In genomic region chr9:94378835-94379234, GRCm38 (mm10) we compare ENCODE assay signal across 10 mouse cellular contexts.
A peak's percentile ranks its signal among the peaks of the same experiment; 100 is the strongest.
DNase-seq lines count a peak whose midpoint lies in the region; ATAC-seq lines count a peak whose summit lies in the region.
"Had no signal": no experiment of that assay in that cellular context is flagged by ENCODE, and none has a peak within 500 bp of the region (broad histone marks: within the 10 kb centered on the region; RNA-seq: fewer than 3 reads in every experiment).

No protein-coding gene starts in this region.

- no peak overlapping the region for H3K4me2 ChIP-seq in hindbrain, embryonic 11.5 days (replicated peaks; ENCODE audit: low read depth, low read length)

- H3K27ac ChIP-seq in hindbrain, embryonic 11.5 days (ENCODE audit: low read depth, low read length) = no peak overlapping the region
- H3K27ac ChIP-seq: left cerebral cortex, adult 2 months had no signal

- WGBS in hindbrain, embryonic 11.5 days = 46% methylated on average over 5 of the region's 5 CpGs

- H3K27me3 ChIP-seq in hindbrain, embryonic 11.5 days (ENCODE audit: control insufficient read depth, insufficient read depth, low read length) = no peaks in the 10 kb centered on the region

- H3K9ac ChIP-seq in hindbrain, embryonic 11.5 days (ENCODE audit: low read depth, low read length) = no peak overlapping the region

- H3K4me1 ChIP-seq in hindbrain, embryonic 11.5 days (replicated peaks; ENCODE audit: control insufficient read depth, insufficient read depth, low read length) = no peaks in the 10 kb centered on the region

- ATAC-seq in hindbrain, embryonic 11.5 days (ENCODE audit: low FRiP score) = peak; percentile 56; the same call in 1 of the 2 replicates
- ATAC-seq in erythroid progenitor cell, adult 5-6 weeks (replicated peaks; ENCODE audit: low FRiP score, poor library complexity, severe bottlenecking) = no peak

- no peak overlapping the region for H3K4me3 ChIP-seq in hindbrain, embryonic 11.5 days (ENCODE audit: low read depth, low read length)
- H3K4me3 ChIP-seq: left cerebral cortex, adult 2 months had no signal

- peak; percentile 2 to 18 for DNase-seq in heart, adult 18-20 months
- no peak for DNase-seq in heart, adult 11 months
- DNase-seq in cerebellum, adult 9-10 months = peak; percentile 73
- no peak for DNase-seq in hindbrain, embryonic 11.5 days (ENCODE audit: low spot score)
- DNase-seq in lung, postnatal 4 days = peak; percentile 21 to 34
- no peak for DNase-seq in ovary, postnatal 14 days (ENCODE audit: low spot score)
- no peak for DNase-seq in ovary, adult 18-20 months (ENCODE audit: low spot score)
- DNase-seq: adrenal gland, postnatal 14 days had no signal

- H3K36me3 ChIP-seq in hindbrain, embryonic 11.5 days (ENCODE audit: control insufficient read depth, insufficient read depth, low read length) = no peaks in the 10 kb centered on the region

- no peaks in the 10 kb centered on the region for H3K9me3 ChIP-seq in hindbrain, embryonic 11.5 days (ENCODE audit: control insufficient read depth, low read length)

Comparison
In these comparisons a context has a peak if more than half of its experiments do, and no peak if none do; other contexts are left out.
1. DNase-seq: peak in heart, adult 18-20 months (2 of 2), cerebellum, adult 9-10 months (single experiment) and lung, postnatal 4 days (2 of 2); none in heart, adult 11 months (single experiment), hindbrain, embryonic 11.5 days (single experiment), ovary, postnatal 14 days (single experiment) and ovary, adult 18-20 months (single experiment).